In genomic region chr1:171268341-171268740, GRCm38 (mm10) we compare ENCODE assay signal across 23 mouse cellular contexts. TPM values are rescaled to one million over a fixed set of nuclear protein-coding genes. Genes with fewer than 3 reads are reported as not detected.
DNase-seq lines count a peak whose midpoint lies in the region; ATAC-seq and TF ChIP-seq lines count a peak whose summit lies in the region.
"Had no signal": no experiment of that assay in that cellular context is flagged by ENCODE, and none has a peak within 500 bp of the region (broad histone marks: within the 10 kb centered on the region; RNA-seq: fewer than 3 reads in every experiment).

No protein-coding gene starts in this region.

- TF ChIP-seq POLR2A in ES-Bruce4 (IDR thresholded peaks at IDR 0.05; ENCODE audit: insufficient read depth, low read length): no peak
- TF ChIP-seq POLR2A in embryonic fibroblast, embryonic 13.5 days (IDR thresholded peaks at IDR 0.05; ENCODE audit: low read depth, low read length): no peak

- H3K4me2 ChIP-seq in heart, postnatal 0 days (ENCODE audit: low read depth, low read length): no peak overlapping the region
- H3K4me2 ChIP-seq in forebrain, embryonic 13.5 days: no peak overlapping the region
- H3K4me2 ChIP-seq: forebrain, embryonic 12.5 days; hindbrain, embryonic 14.5 days; intestine, embryonic 15.5 days had no signal

- no peak overlapping the region for H3K9ac ChIP-seq in heart, postnatal 0 days (replicated peaks; ENCODE audit: low read depth, low read length)
- no peak overlapping the region for H3K9ac ChIP-seq in ES-Bruce4 (ENCODE audit: low read depth, poor library complexity, severe bottlenecking)
- no peak overlapping the region for H3K9ac ChIP-seq in forebrain, embryonic 13.5 days
- H3K9ac ChIP-seq: forebrain, embryonic 12.5 days; forebrain, postnatal 0 days; hindbrain, embryonic 14.5 days; intestine, embryonic 15.5 days had no signal

- ATAC-seq in heart, postnatal 0 days (ENCODE audit: insufficient read depth, low read depth): no peak
- no peak for ATAC-seq in erythroblast, adult 5-6 weeks (replicated peaks; ENCODE audit: low FRiP score, poor library complexity, severe bottlenecking)
- ATAC-seq in forebrain, embryonic 13.5 days: no peak
- ATAC-seq: activated CD4-positive, CD25-positive, alpha-beta regulatory T cell, adult 4 months; forebrain, postnatal 0 days; intestine, embryonic 15.5 days; Patski had no signal

- 58% methylated on average over 1 of the region's 1 CpGs for WGBS in heart, postnatal 0 days
- 68% methylated on average over 1 of the region's 1 CpGs for WGBS in forebrain, embryonic 13.5 days

- peaks cover 12% of the 10 kb centered on the region; the same call in 1 of the 2 replicates for H3K4me1 ChIP-seq in heart, postnatal 0 days (ENCODE audit: control insufficient read depth, insufficient read depth)
- peaks cover 1% of the 10 kb centered on the region for H3K4me1 ChIP-seq in ES-Bruce4 (ENCODE audit: control insufficient read depth, insufficient read depth, low read length)
- H3K4me1 ChIP-seq in embryonic fibroblast, embryonic 13.5 days (ENCODE audit: control insufficient read depth, insufficient read depth, low read length): 0 out of 2 replicates have a peak, but pooled peaks cover 3% of the 10 kb centered on the region
- peaks cover 34% of the 10 kb centered on the region for H3K4me1 ChIP-seq in forebrain, embryonic 13.5 days

- 0 out of 2 replicates have a peak overlapping the region, but pooled peaks have one; percentile 20 for H3K27ac ChIP-seq in heart, postnatal 0 days (ENCODE audit: low read depth)
- 0 out of 2 replicates have a peak overlapping the region, but pooled peaks have one; percentile 26 for H3K27ac ChIP-seq in ES-Bruce4 (ENCODE audit: insufficient read depth, low read length)
- peak overlapping the region; percentile 97 for H3K27ac ChIP-seq in embryonic fibroblast, embryonic 13.5 days (ENCODE audit: insufficient read depth, low read length)
- H3K27ac ChIP-seq in forebrain, embryonic 13.5 days: no peak overlapping the region
- H3K27ac ChIP-seq: embryonic facial prominence, embryonic 10.5 days; forebrain, embryonic 12.5 days; heart, embryonic 10.5 days; hindbrain, embryonic 10.5 days; hindbrain, embryonic 14.5 days; intestine, embryonic 15.5 days had no signal

- H3K36me3 ChIP-seq in heart, postnatal 0 days (replicated peaks; ENCODE audit: control insufficient read depth, insufficient read depth, low read length): peaks cover 10% of the 10 kb centered on the region
- H3K36me3 ChIP-seq in ES-Bruce4 (ENCODE audit: control insufficient read depth, insufficient read depth, low read length, poor library complexity, severe bottlenecking): peaks cover 5% of the 10 kb centered on the region; the same call in 1 of the 2 replicates
- H3K36me3 ChIP-seq in forebrain, embryonic 13.5 days (ENCODE audit: poor library complexity, severe bottlenecking): peaks cover 17% of the 10 kb centered on the region

- H3K9me3 ChIP-seq in heart, postnatal 0 days (replicated peaks; ENCODE audit: control insufficient read depth, low read length): no peaks in the 10 kb centered on the region
- no peaks in the 10 kb centered on the region for H3K9me3 ChIP-seq in ES-Bruce4 (replicated peaks; ENCODE audit: control insufficient read depth, insufficient read depth, low read length, poor library complexity, severe bottlenecking)
- no peaks in the 10 kb centered on the region for H3K9me3 ChIP-seq in forebrain, embryonic 13.5 days (replicated peaks)
- H3K9me3 ChIP-seq: embryonic facial prominence, embryonic 10.5 days; forebrain, embryonic 12.5 days; heart, embryonic 10.5 days; hindbrain, embryonic 10.5 days; intestine, embryonic 15.5 days had no signal

- H3K4me3 ChIP-seq in heart, postnatal 0 days (ENCODE audit: low read depth, low read length): no peak overlapping the region
- no peak overlapping the region for H3K4me3 ChIP-seq in ES-Bruce4 (ENCODE audit: low read depth, low read length)
- no peak overlapping the region for H3K4me3 ChIP-seq in embryonic fibroblast, embryonic 13.5 days (ENCODE audit: insufficient read depth, low read length)
- no peak overlapping the region for H3K4me3 ChIP-seq in forebrain, embryonic 13.5 days
- H3K4me3 ChIP-seq: embryonic facial prominence, embryonic 10.5 days; forebrain, embryonic 12.5 days; heart, embryonic 10.5 days; hindbrain, embryonic 10.5 days; intestine, embryonic 15.5 days had no signal

- DNase-seq in heart, postnatal 0 days (ENCODE audit: low spot score): no peak
- no peak for DNase-seq in heart, postnatal 4 days
- DNase-seq in thymus, postnatal 14 days: no peak
- DNase-seq: adrenal gland, adult 2 months; adrenal gland, postnatal 25 days; cerebellum, adult 2 months; cerebellum, postnatal 10 days; forebrain, postnatal 0 days; heart, adult 18-20 months; heart, postnatal 14 days had no signal

- H3K27me3 ChIP-seq in heart, postnatal 0 days (ENCODE audit: control insufficient read depth, insufficient read depth, low read length): no peaks in the 10 kb centered on the region
- H3K27me3 ChIP-seq in ES-Bruce4 (ENCODE audit: control insufficient read depth, insufficient read depth, low read length, poor library complexity, severe bottlenecking): no peaks in the 10 kb centered on the region
- no peaks in the 10 kb centered on the region for H3K27me3 ChIP-seq in forebrain, embryonic 13.5 days
- H3K27me3 ChIP-seq: intestine, embryonic 15.5 days; Patski had no signal

- no peak for TF ChIP-seq CTCF in heart, postnatal 0 days (IDR thresholded peaks at IDR 0.05; ENCODE audit: low read depth)
- no peak for TF ChIP-seq CTCF in ES-Bruce4 (IDR thresholded peaks at IDR 0.05; ENCODE audit: low read depth, low read length)
- no peak for TF ChIP-seq CTCF in embryonic fibroblast, embryonic 13.5 days (IDR thresholded peaks at IDR 0.05; ENCODE audit: borderline replicate concordance, insufficient read depth, low read length)

- no peak for TF ChIP-seq EP300 in heart, postnatal 0 days (IDR thresholded peaks at IDR 0.05; ENCODE audit: low read depth)
- TF ChIP-seq EP300 in ES-Bruce4 (IDR thresholded peaks at IDR 0.05; ENCODE audit: insufficient read depth, low read depth, low read length): no peak

RNA-seq across cellular contexts. Expression of gene B4galt3, which starts 1.8 kb away (rescaled TPM):
- 28.9 and 55.0 TPM in 2 replicates for total RNA-seq in heart, postnatal 0 days (2014; rRNA removed; ENCODE audit: low replicate concordance)
- polyA plus RNA-seq in heart, postnatal 0 days (2015; fragmentation: Nextera tagmentation; extraction: Ambion mirVana): 32.6 and 34.3 TPM in 2 replicates
- total RNA-seq in heart, postnatal 4 days (2021): 10 to 100 TPM; 26.7 to 29.9 TPM
- polyA plus RNA-seq in ES-Bruce4 (2011; ENCODE audit: insufficient read depth, insufficient read length, low read depth, missing spikeins): 59.7 and 64.8 TPM in 2 replicates
- polyA plus RNA-seq in embryonic fibroblast, embryonic 13.5 days (2011; ENCODE audit: insufficient read length, low read depth, missing spikeins): 53.2 and 55.1 TPM in 2 replicates
- total RNA-seq in erythroblast, adult 5-6 weeks (2015; ENCODE audit: low replicate concordance): 8.1 and 11.3 TPM in 2 replicates
- 7.7 and 29.1 TPM in 2 replicates for total RNA-seq in erythroblast, adult 5-6 weeks (2017; ENCODE audit: low replicate concordance)
- polyA plus RNA-seq in forebrain, embryonic 13.5 days (2015; fragmentation: Nextera tagmentation; extraction: Ambion mirVana): 89.0 and 95.3 TPM in 2 replicates

RNA-seq across cellular contexts. Expression of gene Ppox, which starts 12.6 kb away (rescaled TPM):
- total RNA-seq in heart, postnatal 0 days (2014; rRNA removed; ENCODE audit: low replicate concordance): 32.7 and 52.4 TPM in 2 replicates
- polyA plus RNA-seq in heart, postnatal 0 days (2015; fragmentation: Nextera tagmentation; extraction: Ambion mirVana): 24.3 and 24.6 TPM in 2 replicates
- total RNA-seq in heart, postnatal 4 days (2021): 10 to 100 TPM; 22.3 to 23.4 TPM
- polyA plus RNA-seq in ES-Bruce4 (2011; ENCODE audit: insufficient read depth, insufficient read length, low read depth, missing spikeins): 23.8 and 25.2 TPM in 2 replicates
- polyA plus RNA-seq in embryonic fibroblast, embryonic 13.5 days (2011; ENCODE audit: insufficient read length, low read depth, missing spikeins): 23.9 and 24.3 TPM in 2 replicates
- total RNA-seq in erythroblast, adult 5-6 weeks (2015; ENCODE audit: low replicate concordance): 416 and 462 TPM in 2 replicates
- total RNA-seq in erythroblast, adult 5-6 weeks (2017; ENCODE audit: low replicate concordance): 506 and 765 TPM in 2 replicates
- polyA plus RNA-seq in forebrain, embryonic 13.5 days (2015; fragmentation: Nextera tagmentation; extraction: Ambion mirVana): 50.3 and 51.0 TPM in 2 replicates

RNA-seq across cellular contexts. Expression of gene Ndufs2, which starts 17.2 kb away (rescaled TPM):
- total RNA-seq in heart, postnatal 0 days (2014; rRNA removed; ENCODE audit: low replicate concordance): 962 and 1,127 TPM in 2 replicates
- polyA plus RNA-seq in heart, postnatal 0 days (2015; fragmentation: Nextera tagmentation; extraction: Ambion mirVana): 998 and 1,009 TPM in 2 replicates
- total RNA-seq in heart, postnatal 4 days (2021): 100 to 1,000 TPM; 862 to 916 TPM
- polyA plus RNA-seq in ES-Bruce4 (2011; ENCODE audit: insufficient read depth, insufficient read length, low read depth, missing spikeins): 158 and 163 TPM in 2 replicates
- polyA plus RNA-seq in embryonic fibroblast, embryonic 13.5 days (2011; ENCODE audit: insufficient read length, low read depth, missing spikeins): 226 and 234 TPM in 2 replicates
- total RNA-seq in erythroblast, adult 5-6 weeks (2015; ENCODE audit: low replicate concordance): 62.9 and 78.4 TPM in 2 replicates
- 48.0 and 62.1 TPM in 2 replicates for total RNA-seq in erythroblast, adult 5-6 weeks (2017; ENCODE audit: low replicate concordance)
- polyA plus RNA-seq in forebrain, embryonic 13.5 days (2015; fragmentation: Nextera tagmentation; extraction: Ambion mirVana): 216 and 221 TPM in 2 replicates

RNA-seq across cellular contexts. Expression of gene Adamts4, which starts 18.1 kb away (rescaled TPM):
- total RNA-seq in heart, postnatal 0 days (2014; rRNA removed; ENCODE audit: low replicate concordance): 4.1 and 5.5 TPM in 2 replicates
- 3.8 and 3.9 TPM in 2 replicates for polyA plus RNA-seq in heart, postnatal 0 days (2015; fragmentation: Nextera tagmentation; extraction: Ambion mirVana)
- 1 to 10 TPM; 8.2 to 8.7 TPM for total RNA-seq in heart, postnatal 4 days (2021)
- 3.5 and 4.3 TPM in 2 replicates for polyA plus RNA-seq in ES-Bruce4 (2011; ENCODE audit: insufficient read depth, insufficient read length, low read depth, missing spikeins)
- polyA plus RNA-seq in embryonic fibroblast, embryonic 13.5 days (2011; ENCODE audit: insufficient read length, low read depth, missing spikeins): 24.3 and 25.8 TPM in 2 replicates
- 0.19 TPM in 1 of 2 replicates, not detected in the other for total RNA-seq in erythroblast, adult 5-6 weeks (2015; ENCODE audit: low replicate concordance)
- not detected in 2 replicates for total RNA-seq in erythroblast, adult 5-6 weeks (2017; ENCODE audit: low replicate concordance)
- 6.9 and 7.3 TPM in 2 replicates for polyA plus RNA-seq in forebrain, embryonic 13.5 days (2015; fragmentation: Nextera tagmentation; extraction: Ambion mirVana)
- total RNA-seq: MEL had no signal

RNA-seq across cellular contexts. Expression of gene Usp21, which starts 19.4 kb away (rescaled TPM):
- 20.0 and 27.3 TPM in 2 replicates for total RNA-seq in heart, postnatal 0 days (2014; rRNA removed; ENCODE audit: low replicate concordance)
- 30.6 and 32.3 TPM in 2 replicates for polyA plus RNA-seq in heart, postnatal 0 days (2015; fragmentation: Nextera tagmentation; extraction: Ambion mirVana)
- 10 to 100 TPM; 23.2 to 23.7 TPM for total RNA-seq in heart, postnatal 4 days (2021)
- polyA plus RNA-seq in ES-Bruce4 (2011; ENCODE audit: insufficient read depth, insufficient read length, low read depth, missing spikeins): 48.4 and 51.2 TPM in 2 replicates
- 36.8 and 59.0 TPM in 2 replicates for polyA plus RNA-seq in embryonic fibroblast, embryonic 13.5 days (2011; ENCODE audit: insufficient read length, low read depth, missing spikeins)
- 9.6 and 12.1 TPM in 2 replicates for total RNA-seq in erythroblast, adult 5-6 weeks (2015; ENCODE audit: low replicate concordance)
- 9.4 and 13.9 TPM in 2 replicates for total RNA-seq in erythroblast, adult 5-6 weeks (2017; ENCODE audit: low replicate concordance)
- 122 and 125 TPM in 2 replicates for polyA plus RNA-seq in forebrain, embryonic 13.5 days (2015; fragmentation: Nextera tagmentation; extraction: Ambion mirVana)
